Mouse (Mus musculus): ENCODE results near the gene Fez1.

The Fez1 gene

GRCm38 (mm10) chr9:36821644-36822000, at the start of gene Fez1:
TSS of gene Fez1 (plus strand) at chr9:36821864.
- no peak for DNase-seq (ENCODE audit: low spot score in 2 of 2)

GRCm38 (mm10) chr9:36783921-36784320, 37.7 kb upstream of the Fez1 start:
- no peak for DNase-seq (ENCODE audit: low spot score in 2 of 2)

- DNase-seq (ENCODE audit: low spot score in 2 of 2): no peak
These were observed 29.5 kb upstream of the Fez1 start for GRCm38 (mm10) chr9:36792191-36792590.

- DNase-seq (ENCODE audit: low spot score in 2 of 2): no peak
These were observed 27.2 kb upstream of the Fez1 start for GRCm38 (mm10) chr9:36794487-36794886.

- DNase-seq (ENCODE audit: low spot score in 2 of 2): no peak
These were observed 26.1 kb upstream of the Fez1 start for GRCm38 (mm10) chr9:36795556-36795955.

- no peak for DNase-seq (ENCODE audit: low spot score in 2 of 2)
These were observed 25.4 kb upstream of the Fez1 start for GRCm38 (mm10) chr9:36796224-36796623.

- peak; percentile 78 to 82 for DNase-seq (ENCODE audit: low spot score in 2 of 2)
These were observed 24.7 kb upstream of the Fez1 start, which contains the start of gene Ei24 for GRCm38 (mm10) chr9:36796781-36797555. TSS of gene Ei24 (minus strand) at chr9:36797393.

- DNase-seq (ENCODE audit: low spot score in 2 of 2): no peak
These were observed 19.7 kb upstream of the Fez1 start for GRCm38 (mm10) chr9:36801961-36802360.

GRCm38 (mm10) chr9:36802951-36803350, 18.7 kb upstream of the Fez1 start:
- DNase-seq (ENCODE audit: low spot score in 2 of 2): no peak

- no peak for DNase-seq (ENCODE audit: low spot score in 2 of 2)
These were observed 18.3 kb upstream of the Fez1 start for GRCm38 (mm10) chr9:36803386-36803785.

GRCm38 (mm10) chr9:36803926-36804325, 17.7 kb upstream of the Fez1 start:
- no peak for DNase-seq (ENCODE audit: low spot score in 2 of 2)

- DNase-seq (ENCODE audit: low spot score in 2 of 2): no peak
These were observed 16.2 kb upstream of the Fez1 start for GRCm38 (mm10) chr9:36805256-36805975.

- no peak for DNase-seq (ENCODE audit: low spot score in 2 of 2)
These were observed 13.4 kb upstream of the Fez1 start for GRCm38 (mm10) chr9:36808126-36808785.

- DNase-seq (ENCODE audit: low spot score in 2 of 2): no peak
These were observed 7.2 kb upstream of the Fez1 start for GRCm38 (mm10) chr9:36814486-36814885.

- DNase-seq (ENCODE audit: low spot score in 2 of 2): no peak
These were observed 2.8 kb upstream of the Fez1 start for GRCm38 (mm10) chr9:36818905-36819304.

- no peak for DNase-seq (ENCODE audit: low spot score in 2 of 2)
These were observed 558 bp upstream of the Fez1 start for GRCm38 (mm10) chr9:36820969-36821643.

- no peak for DNase-seq (ENCODE audit: low spot score in 2 of 2)
These were observed 360 bp downstream of the Fez1 start for GRCm38 (mm10) chr9:36822024-36822423.

GRCm38 (mm10) chr9:36826612-36827363, 5.1 kb downstream of the Fez1 start:
- no peak for DNase-seq (ENCODE audit: low spot score in 2 of 2)

GRCm38 (mm10) chr9:36831401-36831800, 9.7 kb downstream of the Fez1 start:
- DNase-seq (ENCODE audit: low spot score in 2 of 2): no peak

- DNase-seq (ENCODE audit: low spot score in 2 of 2): no peak
These were observed 10.9 kb downstream of the Fez1 start for GRCm38 (mm10) chr9:36832529-36832928.

Measured in natural killer cell, adult 2 months (primary cell).